Mouse (Mus musculus) T-helper 17 cell (primary cell): Measurements from ENCODE around the gene E130114P18Rik.

Experiments used
- in situ Hi-C, 2 experiments: fragments of 300-600 bp; cut with MboI, MseI; formaldehyde crosslinking; loops; 1 replicate in 1 of 2; 2 replicates in 1 of 2; pipeline ENCODE4 v1.15.1; 2025; ENCODE audit warnings: high pct_unique_total_duplicates in 2 of 2

The E130114P18Rik gene

DNA sequence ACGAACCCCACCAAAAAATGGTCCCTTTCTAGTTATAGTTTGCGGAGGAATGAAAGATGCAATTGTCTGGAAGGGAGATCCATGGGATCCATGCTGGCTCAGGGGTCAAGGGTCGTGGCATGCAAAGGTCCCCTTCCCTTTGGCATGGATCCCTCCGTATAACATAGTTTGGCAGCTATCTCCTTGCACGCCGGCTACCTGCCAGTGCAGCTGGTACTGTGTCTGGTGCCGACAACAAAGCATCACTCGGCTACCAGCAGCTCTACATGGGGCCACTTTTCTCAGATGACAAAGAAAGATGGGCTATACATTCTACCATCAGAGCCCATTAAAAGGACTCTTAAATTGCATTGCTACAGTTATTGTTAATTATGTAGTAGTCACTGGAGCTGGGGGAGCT is 169.2 kb downstream of the E130114P18Rik start:
- in situ Hi-C loops: no loop called here

DNA sequence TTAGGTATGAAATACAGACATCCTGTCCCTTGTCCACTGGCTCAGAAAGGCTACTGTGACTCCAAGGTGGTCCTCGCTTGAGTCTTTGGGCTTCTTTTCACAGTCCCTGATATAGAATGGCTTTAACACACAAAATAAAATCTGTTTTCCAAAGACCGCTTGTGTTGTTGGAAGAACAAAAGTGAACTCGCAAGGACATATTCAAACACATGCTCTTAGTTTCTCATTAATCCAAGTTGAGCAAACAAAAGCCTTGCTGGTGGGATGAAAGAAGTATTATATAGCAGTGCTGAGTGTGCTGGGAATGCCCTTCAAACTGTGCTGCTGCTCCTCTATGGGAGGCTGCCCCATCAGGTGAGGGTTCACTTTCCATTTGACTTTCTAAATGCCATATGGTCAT is 169.7 kb downstream of the E130114P18Rik start:
- in situ Hi-C loops: no loop called here

DNA sequence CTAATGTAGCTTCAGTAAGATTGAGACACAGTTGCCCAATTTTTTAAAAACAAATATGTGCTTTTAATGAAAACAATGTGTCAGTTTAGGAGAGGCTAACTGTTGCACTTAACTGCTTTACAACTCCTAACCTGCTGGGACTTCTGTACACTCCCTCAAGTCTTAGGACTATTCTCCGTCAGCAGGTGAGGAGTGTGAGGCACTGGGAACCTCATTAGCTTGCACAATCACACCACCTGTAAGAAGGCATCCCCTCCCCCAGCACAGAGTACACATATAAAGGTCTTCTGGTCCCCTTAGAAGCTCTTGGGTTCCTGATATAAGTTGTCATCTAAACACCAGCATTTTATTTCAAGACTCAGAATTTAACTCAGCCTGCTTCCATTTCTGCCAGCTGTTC is 170.7 kb downstream of the E130114P18Rik start:
- in situ Hi-C loops: no loop called here

DNA sequence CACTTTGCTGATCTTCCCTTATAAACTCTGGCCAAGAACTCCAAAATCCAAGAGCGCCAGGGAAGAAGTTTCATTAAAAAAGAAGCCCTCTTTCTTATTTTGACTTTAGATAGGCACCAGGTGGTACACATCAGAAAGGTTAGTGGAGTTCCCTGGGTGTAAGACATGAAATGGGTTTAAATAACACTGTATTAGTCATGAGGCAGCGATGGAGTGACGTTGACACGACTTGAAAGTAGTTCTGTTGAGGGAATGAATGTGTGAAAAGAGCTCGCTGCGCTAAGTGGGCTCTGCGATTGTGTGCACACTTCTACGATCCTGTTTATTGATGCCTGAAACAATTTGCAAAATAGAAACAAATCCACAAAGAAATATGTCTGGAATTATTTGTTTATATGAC is 171.4 kb downstream of the E130114P18Rik start:
- in situ Hi-C loops: no loop called here

DNA sequence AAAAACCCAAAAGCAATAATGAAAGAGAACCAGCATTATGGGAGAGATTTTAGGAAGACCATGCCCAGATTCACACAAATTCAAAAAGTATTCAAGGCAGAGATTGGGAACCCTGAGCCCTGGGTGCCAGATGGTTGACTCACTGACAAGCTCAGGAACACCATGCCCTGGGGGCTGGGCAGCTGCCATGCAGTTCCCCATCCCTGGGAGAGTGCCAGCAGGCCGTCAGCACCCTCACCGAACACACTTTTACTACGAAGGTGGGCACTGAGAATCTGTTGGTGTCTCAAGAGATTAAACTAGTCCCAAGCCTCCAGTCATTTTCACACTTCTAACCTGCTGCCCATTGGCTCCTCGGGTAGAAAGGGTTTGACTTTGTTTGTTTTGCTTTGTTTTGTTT is 175.3 kb downstream of the E130114P18Rik start:
- in situ Hi-C loops: no loop called here

DNA sequence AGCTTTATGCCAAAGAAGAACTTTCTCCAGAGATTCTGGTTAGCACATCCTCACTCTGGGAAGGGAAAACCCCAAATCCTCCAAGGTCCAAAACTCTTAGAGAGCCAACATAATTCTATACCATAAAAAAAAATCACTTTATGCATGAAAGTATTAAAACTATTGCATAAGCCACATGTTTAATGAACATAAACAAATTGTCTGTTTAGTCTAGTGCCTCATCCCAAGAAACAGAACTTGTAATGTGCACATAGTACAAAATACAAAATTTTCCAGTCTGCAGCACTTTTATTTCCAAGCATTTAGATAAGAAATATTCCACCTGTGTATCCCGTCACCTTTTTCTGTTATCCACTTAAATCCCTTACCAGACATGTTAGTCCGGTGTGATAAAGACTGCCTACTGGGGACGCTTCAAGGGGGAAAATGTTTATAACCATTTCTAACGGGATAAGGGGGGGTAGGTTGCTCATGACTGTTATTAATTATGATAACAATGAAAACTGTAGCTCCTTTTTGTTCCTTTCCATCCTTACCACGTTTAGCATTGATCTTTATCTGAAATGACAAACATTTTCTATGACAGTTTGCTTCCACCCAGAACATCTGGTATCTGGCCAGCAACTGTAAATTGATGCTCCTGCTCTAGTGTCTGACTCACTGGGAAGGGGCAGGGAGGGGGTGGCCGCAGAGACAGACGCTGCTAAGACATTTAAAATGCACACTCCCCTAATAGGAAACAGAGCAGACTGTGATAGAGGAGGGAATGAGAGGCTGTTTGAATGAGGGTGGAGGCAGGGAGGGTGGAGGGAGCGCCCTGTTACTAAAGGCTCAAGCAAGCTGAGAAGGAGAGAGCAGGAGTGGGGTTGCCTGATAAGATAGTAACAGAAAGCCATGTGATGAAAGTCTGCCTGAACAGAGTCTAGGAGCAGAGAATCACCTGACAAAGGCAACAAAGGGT is 176.7 kb downstream of the E130114P18Rik start:
- in situ Hi-C loops: no loop called here

DNA sequence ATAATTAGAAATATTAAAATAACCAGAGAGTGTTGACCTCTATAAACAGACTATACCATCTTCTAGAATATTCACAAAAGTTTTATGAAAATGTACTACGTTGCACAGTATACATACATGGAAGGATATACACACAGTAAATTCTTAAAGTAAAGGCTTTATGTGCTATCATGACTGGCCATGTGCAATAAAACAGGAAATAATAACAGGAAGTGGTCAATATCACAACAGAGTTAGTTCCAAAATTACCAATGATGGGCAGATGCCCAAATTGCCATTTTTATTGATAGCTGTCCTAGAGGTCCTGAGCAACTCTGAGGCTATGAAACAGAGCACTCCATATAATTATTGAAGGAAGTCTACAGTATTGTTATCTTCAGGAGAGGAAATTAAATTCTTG is 180.4 kb downstream of the E130114P18Rik start:
- in situ Hi-C loops: no loop called here

DNA sequence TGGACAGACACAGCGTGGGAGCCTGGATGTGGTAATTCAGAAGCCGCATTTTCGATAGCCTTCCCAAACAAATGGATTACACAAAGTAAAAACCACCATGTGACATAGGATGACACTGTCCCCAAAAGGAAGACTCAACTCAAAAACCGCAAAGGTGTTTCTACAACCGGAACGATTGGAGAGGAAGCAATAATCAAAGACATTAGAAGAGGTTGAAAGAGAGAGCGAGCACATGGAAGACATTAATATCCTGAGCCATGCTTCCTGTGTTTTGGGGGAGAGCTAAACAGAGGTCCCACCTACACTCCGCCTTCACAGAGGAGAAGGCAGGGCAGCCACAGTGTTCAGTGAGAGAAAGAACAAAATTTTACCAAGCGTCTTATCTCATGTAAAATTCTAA is 181.5 kb downstream of the E130114P18Rik start:
- in situ Hi-C loops: no loop called here

DNA sequence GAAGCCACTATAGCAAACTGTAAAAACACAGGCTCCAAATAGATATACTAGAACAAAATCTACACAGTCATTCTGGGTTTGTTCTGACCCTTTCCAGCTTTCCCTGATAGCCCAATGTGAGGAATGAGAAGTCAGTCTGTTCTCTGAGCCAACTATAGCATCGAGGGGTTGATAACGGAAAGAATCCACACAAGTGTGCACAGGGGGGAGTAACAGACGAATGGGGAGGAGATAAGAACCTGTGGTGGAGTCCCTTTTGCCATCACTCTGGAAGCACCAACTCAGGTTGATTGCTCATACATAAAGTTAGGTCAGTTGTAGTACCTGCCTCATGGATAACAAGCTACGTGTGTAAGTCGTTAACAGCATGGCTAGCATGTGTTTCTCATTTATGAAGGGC is 184.0 kb downstream of the E130114P18Rik start:
- in situ Hi-C loops: no loop called here

DNA sequence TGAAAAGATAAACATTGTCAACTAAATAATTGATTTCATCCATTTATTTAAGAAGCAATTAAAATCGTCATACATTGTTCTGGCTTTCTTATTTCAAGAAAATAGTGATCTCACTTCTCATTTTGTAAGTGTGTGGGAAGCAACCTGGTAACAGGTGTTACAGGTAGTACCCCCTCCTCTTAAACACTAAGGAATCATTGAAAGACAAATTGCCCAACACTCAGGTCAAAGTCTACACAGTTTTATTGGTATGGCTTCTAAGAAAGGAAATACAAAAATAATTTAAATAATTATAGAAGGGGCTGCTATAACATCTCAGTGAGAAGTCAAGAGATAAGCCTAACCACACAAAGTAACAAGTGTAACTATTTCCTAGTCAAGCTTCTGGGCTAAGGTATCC is 188.1 kb downstream of the E130114P18Rik start:
- in situ Hi-C loops: no loop called here

DNA sequence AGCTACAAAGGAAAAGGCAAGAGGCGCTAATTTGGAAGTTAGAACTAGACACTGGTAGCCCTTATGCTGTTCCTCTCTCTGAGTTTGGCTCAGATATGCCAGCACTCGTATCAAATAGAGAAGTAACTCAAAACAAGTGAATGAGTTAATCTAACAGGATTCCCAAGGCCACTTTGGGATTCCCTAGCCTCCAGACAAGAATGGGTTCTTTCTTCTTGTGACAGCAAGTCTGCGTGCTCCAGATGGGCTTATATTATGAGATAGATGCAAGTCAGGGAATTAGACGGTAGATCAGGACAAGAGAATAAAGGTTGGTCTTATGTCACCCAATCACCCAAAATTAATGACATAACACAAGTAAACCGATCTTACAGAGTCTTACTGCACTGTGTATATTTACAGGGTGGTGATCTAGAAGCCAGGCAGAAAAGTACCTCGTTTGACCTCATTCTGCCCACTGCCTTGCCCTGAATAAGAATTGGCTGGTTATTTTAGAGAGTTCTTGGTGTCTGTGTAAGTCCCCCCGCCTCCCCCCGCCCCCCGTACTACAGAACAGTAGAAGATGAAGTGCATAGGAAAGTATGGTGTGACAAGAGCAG is 190.4 kb downstream of the E130114P18Rik start:
- in situ Hi-C loops: no loop called here

DNA sequence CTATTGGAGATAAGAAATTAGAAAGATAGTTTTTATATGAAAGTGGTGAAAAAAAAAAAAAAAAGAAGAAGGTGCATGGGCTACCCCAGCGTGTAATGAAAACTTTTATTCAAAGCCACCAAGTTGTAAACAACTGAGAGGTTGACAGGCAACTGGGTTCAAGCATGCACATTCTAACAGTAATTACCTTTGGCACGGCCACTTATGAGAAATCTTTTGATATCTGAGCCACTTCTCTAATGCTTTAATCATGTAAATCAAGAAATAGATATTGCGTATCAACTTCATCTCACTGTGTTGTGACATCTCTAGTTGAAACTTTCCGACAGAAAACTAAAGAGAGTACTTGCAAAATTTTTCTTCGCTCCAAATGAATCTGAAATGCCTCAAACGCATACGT is 192.7 kb downstream of the E130114P18Rik start:
- in situ Hi-C loops: no loop called here

DNA sequence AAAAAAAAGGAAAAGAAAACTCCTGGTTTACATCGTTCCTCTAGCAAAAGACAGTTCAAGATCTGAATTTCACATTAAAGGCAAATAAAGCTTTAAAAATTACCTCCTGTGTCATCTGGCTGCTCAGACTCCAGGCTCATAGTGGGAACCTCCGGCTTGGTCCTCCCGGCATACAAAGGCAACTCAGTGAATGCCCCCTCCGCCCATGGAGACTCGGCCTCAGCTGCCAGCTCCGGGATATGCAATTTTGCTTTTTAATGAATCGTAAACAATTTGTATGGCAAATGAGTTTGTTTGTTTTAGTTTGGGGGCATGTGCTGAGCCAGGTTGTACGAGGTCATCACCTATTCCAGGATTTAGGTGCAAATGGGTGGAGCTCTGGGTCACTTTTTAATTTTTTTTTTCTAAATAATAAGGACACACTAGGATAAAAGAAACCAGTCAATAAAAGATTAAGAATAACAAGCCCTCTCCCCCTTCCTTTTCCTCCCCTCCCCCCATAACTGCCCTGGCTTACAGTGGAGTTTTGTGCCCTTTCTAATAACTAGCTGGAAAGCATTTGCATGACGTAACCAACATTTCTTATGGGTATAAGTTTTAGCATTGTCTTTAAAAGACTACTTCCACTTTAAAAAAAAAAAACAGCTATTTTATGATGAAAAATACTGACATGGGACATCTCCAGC is 193.3 kb downstream of the E130114P18Rik start:
- in situ Hi-C loops: no loop called here

DNA sequence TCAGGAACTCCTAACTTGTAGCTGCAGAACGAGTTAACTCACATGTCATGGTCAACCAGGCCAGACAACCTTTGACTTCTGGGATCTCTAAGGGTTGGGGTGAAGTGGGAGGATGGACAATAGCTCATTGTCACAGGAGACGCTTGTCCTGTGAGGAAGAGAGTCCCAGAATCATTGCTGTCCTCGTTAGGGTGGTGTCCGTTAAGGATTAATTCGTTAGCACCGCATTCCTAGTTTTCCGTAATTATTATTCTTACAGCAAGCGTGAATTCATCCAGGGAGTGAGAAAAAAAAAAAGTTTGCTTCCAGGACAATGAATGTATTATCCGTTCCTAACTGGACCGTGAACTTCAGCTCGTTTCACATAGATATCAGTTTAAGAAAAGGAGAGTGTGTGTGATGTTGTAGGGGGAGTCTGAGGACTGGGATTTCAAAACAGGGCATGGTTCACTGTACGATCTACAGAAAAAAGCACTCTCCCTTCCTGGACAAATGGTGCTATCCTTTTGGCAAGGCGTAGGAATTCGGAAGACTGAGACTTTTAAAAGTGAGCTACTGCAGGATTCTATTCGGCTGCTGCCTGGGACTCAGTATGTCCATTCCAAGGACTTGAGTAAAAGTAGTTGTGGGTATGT is 195.0 kb downstream of the E130114P18Rik start:
- in situ Hi-C loops: no loop called here

DNA sequence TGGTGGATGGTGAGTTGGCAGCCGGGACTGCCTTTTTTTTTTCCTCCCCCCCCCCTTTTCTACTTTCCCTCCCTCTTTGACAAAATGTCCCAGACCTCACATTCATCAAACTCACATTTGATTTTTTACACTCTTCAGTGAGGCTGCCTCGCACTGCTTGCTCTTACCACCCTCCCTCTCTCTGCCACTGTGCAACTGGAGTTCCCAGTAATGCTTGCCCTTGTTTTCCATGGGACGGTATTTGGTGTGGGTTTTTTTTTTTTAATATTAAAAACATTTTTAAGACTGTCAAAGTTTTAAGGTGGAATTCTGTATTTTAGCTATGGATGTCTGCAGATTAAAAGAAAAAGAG is 195.8 kb downstream of the E130114P18Rik start:
- in situ Hi-C loops: no loop called here

DNA sequence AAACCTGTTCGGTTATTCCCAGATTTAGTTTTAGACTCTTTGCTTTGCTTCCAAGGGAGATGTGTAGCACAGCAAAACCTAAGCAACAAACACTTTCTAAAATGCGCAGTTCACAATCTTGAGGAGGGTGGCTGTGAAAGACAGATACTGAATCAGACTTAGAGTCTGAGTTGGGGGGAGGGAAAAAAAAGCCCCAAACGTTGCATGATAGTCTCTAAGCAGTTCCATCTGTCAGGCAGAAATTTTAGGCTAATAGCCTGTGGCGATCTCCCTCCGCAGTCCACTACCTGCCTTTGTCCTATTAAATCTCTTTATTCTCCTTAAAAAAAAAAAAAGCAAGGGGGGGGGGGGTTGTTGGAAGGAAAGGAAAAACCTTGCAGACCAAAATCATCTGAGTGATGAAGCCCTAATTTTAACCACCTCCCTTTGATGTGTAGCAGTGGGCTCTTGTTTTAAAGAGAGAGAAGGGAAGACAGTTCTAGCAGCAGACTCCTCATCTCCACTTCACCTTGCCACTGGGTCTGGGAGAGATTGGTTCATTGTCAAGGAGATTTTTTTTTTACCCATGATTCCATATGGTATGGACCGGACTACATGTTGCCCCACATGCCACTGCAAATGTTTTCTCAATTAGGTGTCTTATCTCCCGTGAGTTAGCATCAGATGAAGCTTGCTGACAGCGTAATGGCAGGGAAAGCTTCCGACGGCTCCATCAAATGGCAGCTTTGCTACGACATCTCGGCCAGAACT is 196.4 kb downstream of the E130114P18Rik start:
- in situ Hi-C loops: no loop called here

DNA sequence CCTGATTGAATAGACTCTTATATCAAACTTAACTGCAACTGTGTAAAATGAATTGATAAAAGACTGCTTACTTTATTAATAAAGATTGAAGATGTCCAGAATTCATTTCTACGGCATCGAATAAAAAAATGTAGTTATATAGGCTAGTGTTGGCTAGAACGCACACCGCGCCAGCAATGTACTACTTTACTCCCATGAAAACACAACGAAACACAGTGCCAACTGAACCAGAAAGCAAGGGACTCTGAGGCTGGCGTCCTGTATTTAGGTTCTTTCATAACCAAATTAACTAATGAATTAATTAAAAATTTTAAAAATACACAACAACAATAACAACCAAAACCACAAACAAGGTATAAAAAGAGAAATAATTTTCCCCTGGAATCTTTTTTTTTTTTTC is 197.0 kb downstream of the E130114P18Rik start:
- in situ Hi-C loops: no loop called here

DNA sequence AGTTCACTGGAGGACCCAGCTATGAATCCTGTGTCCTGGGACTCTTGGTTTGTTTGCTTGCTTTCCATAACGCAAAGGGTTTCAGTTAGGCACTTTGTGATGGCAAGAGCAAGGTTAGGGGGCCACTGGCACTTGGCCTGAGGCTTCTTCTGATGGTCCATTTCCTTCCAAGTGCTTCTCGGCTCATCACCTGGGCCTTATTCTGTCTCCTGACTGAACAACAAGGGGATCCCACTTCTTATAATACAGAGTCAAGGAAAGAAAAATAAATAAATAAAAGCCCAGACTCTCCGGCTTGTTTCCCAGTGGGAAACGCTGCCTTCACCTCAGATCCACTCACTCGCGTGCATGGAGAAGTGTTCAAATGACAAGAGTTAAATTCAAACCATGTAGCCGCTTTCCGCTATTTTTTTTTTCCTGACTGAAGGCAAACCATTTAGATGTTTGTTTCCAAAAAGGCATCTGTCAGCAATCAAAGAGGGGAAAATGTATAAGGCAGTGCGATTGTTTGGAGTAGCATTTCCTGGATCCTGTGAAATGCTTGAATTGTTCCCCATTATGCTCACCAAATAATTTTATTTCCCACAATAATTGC is 199.2 kb downstream of the E130114P18Rik start:
- in situ Hi-C loops: loop anchor here in 1 of 2 experiments (10.0 kb wide), 1 partner anchor 746 kb away; no protein-coding TSS in a partner anchor

DNA sequence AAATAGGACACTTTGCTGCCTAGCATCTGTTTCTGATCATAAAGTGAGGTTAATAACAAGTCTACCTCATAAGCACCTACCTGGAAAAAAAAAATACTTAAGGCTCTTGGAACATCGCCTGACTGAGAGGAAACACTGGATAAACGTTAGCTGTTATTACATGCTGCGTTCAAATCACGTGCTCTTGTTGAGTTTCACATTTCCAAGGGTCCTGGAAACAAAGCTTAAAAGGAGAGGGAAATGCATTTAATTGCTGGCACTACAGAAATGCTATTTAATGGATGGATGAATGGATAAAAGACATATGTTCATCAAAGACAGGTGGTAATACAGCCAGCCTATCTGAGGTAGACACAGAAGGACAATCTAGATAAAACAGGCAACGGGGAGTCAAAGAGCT is 200.4 kb downstream of the E130114P18Rik start:
- in situ Hi-C loops: loop anchor here in 1 of 2 experiments (10.0 kb wide), 1 partner anchor 747 kb away; no protein-coding TSS in a partner anchor

DNA sequence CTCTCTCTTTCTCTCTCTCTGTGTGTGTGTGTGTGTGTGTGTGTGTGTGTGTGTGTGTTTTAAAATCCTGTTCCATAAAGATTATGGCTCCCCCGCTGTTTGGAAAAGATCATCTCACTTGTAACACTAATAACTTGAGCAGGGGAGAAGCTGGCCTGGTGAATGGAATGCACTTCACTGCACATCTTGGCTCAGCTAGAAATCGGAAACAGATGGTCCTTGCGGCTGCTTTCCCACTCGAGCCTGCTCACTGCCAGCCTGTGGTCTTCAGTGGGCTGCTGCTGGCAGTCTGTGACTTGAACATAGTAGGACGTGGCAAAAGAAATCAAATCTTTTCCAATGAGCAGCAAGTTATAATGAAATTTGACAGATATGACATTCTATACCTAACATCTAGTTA is 202.4 kb downstream of the E130114P18Rik start:
- in situ Hi-C loops: loop anchor here in 1 of 2 experiments (10.0 kb wide), 1 partner anchor 749 kb away; no protein-coding TSS in a partner anchor

DNA sequence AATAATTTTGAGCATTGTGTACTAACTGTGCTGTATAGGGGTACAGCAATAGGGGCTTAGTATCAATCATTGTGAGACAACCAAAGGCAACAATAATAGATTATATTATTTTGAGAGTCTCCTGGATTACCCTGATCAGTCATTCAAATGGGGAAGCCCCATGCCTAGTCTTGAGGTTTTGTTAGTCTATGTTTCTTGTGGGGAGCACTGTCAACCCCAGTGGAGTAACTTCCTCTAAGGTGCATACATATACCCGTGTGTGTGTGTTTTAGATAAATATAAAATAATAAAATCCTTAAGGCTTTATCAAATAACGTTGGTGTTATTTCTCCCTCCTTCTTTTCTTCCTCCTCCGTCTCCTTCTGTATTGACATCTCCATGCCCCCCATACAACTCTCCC is 208.6 kb downstream of the E130114P18Rik start:
- in situ Hi-C loops: loop anchor here in 1 of 2 experiments (5.0 to 10.0 kb wide), 2 partner anchors 178 to 755 kb away; no protein-coding TSS in a partner anchor
